Mouse (Mus musculus): ENCODE measurements around the gene B3gntl1. TPM values are rescaled to one million over a fixed set of nuclear protein-coding genes. Genes with fewer than 3 reads are reported as not detected.
"Not testable (repeated sequence)": the region's sequence is repeated elsewhere in the genome, so short reads cannot be mapped to it uniquely, and the experiment has no call there.

The B3gntl1 gene
- polyA plus RNA-seq, 1 experiment from 2014 or later: 7.3 TPM

GRCm38 (mm10) chr11:121673629-121674028 lies 676 bp upstream of the B3gntl1 start:
- WGBS: 77% methylated on average over 7 of the region's 7 CpGs
- Histone ChIP-seq H3K4me1 (replicated peaks) (peaks cover 23% of the 10 kb centered on the region), H3K9me3 (no peaks in the 10 kb centered on the region), H3K27me3 (ENCODE audit: insufficient read depth, poor library complexity, severe bottlenecking) (no peaks in the 10 kb centered on the region), H3K27ac (peak overlapping the region; percentile 92), H3K4me3 (peak overlapping the region; percentile 74), H3K36me3 (no peaks in the 10 kb centered on the region)
- no peak for DNase-seq (ENCODE audit: low spot score)

- Histone ChIP-seq H3K9me3 (no peaks in the 10 kb centered on the region), H3K4me1 (replicated peaks) (peaks cover 23% of the 10 kb centered on the region), H3K27me3 (ENCODE audit: insufficient read depth, poor library complexity, severe bottlenecking) (no peaks in the 10 kb centered on the region), H3K36me3 (0 out of 2 replicates have a peak, but pooled peaks cover 5% of the 10 kb centered on the region), H3K27ac (peak overlapping the region; percentile 92), H3K4me3 (peak overlapping the region; percentile 74)
- WGBS: 3% methylated on average over 22 of the region's 22 CpGs
- DNase-seq (ENCODE audit: low spot score): no peak
These were observed 502 bp downstream of the B3gntl1 start for GRCm38 (mm10) chr11:121672312-121672989.

- Histone ChIP-seq H3K27me3 (ENCODE audit: insufficient read depth, poor library complexity, severe bottlenecking) (no peaks in the 10 kb centered on the region), H3K4me1 (replicated peaks) (peaks cover 23% of the 10 kb centered on the region), H3K36me3 (0 out of 2 replicates have a peak, but pooled peaks cover 7% of the 10 kb centered on the region), H3K9me3 (no peaks in the 10 kb centered on the region), H3K27ac (no peak overlapping the region), H3K4me3 (no peak overlapping the region)
- no peak for DNase-seq (ENCODE audit: low spot score)
- WGBS: 94% methylated on average over 5 of the region's 5 CpGs
These were observed 2.0 kb downstream of the B3gntl1 start for GRCm38 (mm10) chr11:121670926-121671325.

GRCm38 (mm10) chr11:121668776-121669175 lies 4.2 kb downstream of the B3gntl1 start:
- Histone ChIP-seq H3K27ac (no peak overlapping the region), H3K9me3 (no peaks in the 10 kb centered on the region), H3K36me3 (peaks cover 15% of the 10 kb centered on the region; the same call in 1 of the 2 replicates), H3K4me3 (no peak overlapping the region), H3K27me3 (ENCODE audit: insufficient read depth, poor library complexity, severe bottlenecking) (no peaks in the 10 kb centered on the region), H3K4me1 (replicated peaks) (peaks cover 22% of the 10 kb centered on the region)
- WGBS: 92% methylated on average over 5 of the region's 5 CpGs
- DNase-seq (ENCODE audit: low spot score): no peak

GRCm38 (mm10) chr11:121667541-121667940 lies 5.4 kb downstream of the B3gntl1 start:
- peaks cover 15% of the 10 kb centered on the region; the same call in 1 of the 2 replicates for H3K36me3 ChIP-seq
- 96% methylated on average over 4 of the region's 4 CpGs for WGBS
- H3K27me3 ChIP-seq (ENCODE audit: insufficient read depth, poor library complexity, severe bottlenecking): no peaks in the 10 kb centered on the region
- no peaks in the 10 kb centered on the region for H3K9me3 ChIP-seq
- no peak for DNase-seq (ENCODE audit: low spot score)
- H3K4me1 ChIP-seq (replicated peaks): peaks cover 12% of the 10 kb centered on the region; the same call in 1 of the 2 replicates
- H3K4me3 ChIP-seq: no peak overlapping the region
- H3K27ac ChIP-seq: no peak overlapping the region

- Histone ChIP-seq H3K27ac (no peak overlapping the region), H3K36me3 (peaks cover 25% of the 10 kb centered on the region; the same call in 1 of the 2 replicates), H3K4me1 (replicated peaks) (no peaks in the 10 kb centered on the region), H3K4me3 (no peak overlapping the region), H3K27me3 (ENCODE audit: insufficient read depth, poor library complexity, severe bottlenecking) (no peaks in the 10 kb centered on the region), H3K9me3 (no peaks in the 10 kb centered on the region)
- WGBS: 90% methylated on average over 2 of the region's 2 CpGs
- DNase-seq (ENCODE audit: low spot score): no peak
These were observed 11.8 kb downstream of the B3gntl1 start for GRCm38 (mm10) chr11:121661116-121661515.

- not testable (repeated sequence) for H3K9me3 ChIP-seq; H3K4me3 ChIP-seq; H3K27ac ChIP-seq; H3K27me3 ChIP-seq (ENCODE audit: insufficient read depth, poor library complexity, severe bottlenecking); H3K4me1 ChIP-seq (replicated peaks); DNase-seq (ENCODE audit: low spot score)
- peaks cover 27% of the 10 kb centered on the region; the same call in 1 of the 2 replicates for H3K36me3 ChIP-seq
- WGBS: 98% methylated on average over 2 of the region's 2 CpGs
These were observed 12.3 kb downstream of the B3gntl1 start for GRCm38 (mm10) chr11:121660604-121661003.

- DNase-seq (ENCODE audit: low spot score): no peak
- no peaks in the 10 kb centered on the region for H3K27me3 ChIP-seq (ENCODE audit: insufficient read depth, poor library complexity, severe bottlenecking)
- no peak overlapping the region for H3K27ac ChIP-seq
- 64% methylated on average over 1 of the region's 1 CpGs for WGBS
- H3K4me1 ChIP-seq (replicated peaks): no peaks in the 10 kb centered on the region
- no peak overlapping the region for H3K4me3 ChIP-seq
- peaks cover 18% of the 10 kb centered on the region; the same call in 1 of the 2 replicates for H3K36me3 ChIP-seq
- no peaks in the 10 kb centered on the region for H3K9me3 ChIP-seq
These were observed 14.8 kb downstream of the B3gntl1 start for GRCm38 (mm10) chr11:121658151-121658550.

GRCm38 (mm10) chr11:121655807-121656511 lies 17.0 kb downstream of the B3gntl1 start:
- H3K36me3 ChIP-seq: peaks cover 15% of the 10 kb centered on the region; the same call in 1 of the 2 replicates
- DNase-seq (ENCODE audit: low spot score): no peak
- H3K27me3 ChIP-seq (ENCODE audit: insufficient read depth, poor library complexity, severe bottlenecking): no peaks in the 10 kb centered on the region
- H3K9me3 ChIP-seq: no peaks in the 10 kb centered on the region
- 86% methylated on average over 6 of the region's 6 CpGs for WGBS
- no peak overlapping the region for H3K27ac ChIP-seq
- H3K4me1 ChIP-seq (replicated peaks): no peaks in the 10 kb centered on the region
- no peak overlapping the region for H3K4me3 ChIP-seq

GRCm38 (mm10) chr11:121655166-121655806 lies 17.7 kb downstream of the B3gntl1 start:
- Histone ChIP-seq H3K4me3 (no peak overlapping the region), H3K27me3 (ENCODE audit: insufficient read depth, poor library complexity, severe bottlenecking) (no peaks in the 10 kb centered on the region), H3K4me1 (replicated peaks) (no peaks in the 10 kb centered on the region), H3K9me3 (no peaks in the 10 kb centered on the region), H3K36me3 (peaks cover 10% of the 10 kb centered on the region; the same call in 1 of the 2 replicates), H3K27ac (no peak overlapping the region)
- no peak for DNase-seq (ENCODE audit: low spot score)
- 82% methylated on average over 6 of the region's 6 CpGs for WGBS

- Histone ChIP-seq H3K4me1 (replicated peaks) (no peaks in the 10 kb centered on the region), H3K27me3 (ENCODE audit: insufficient read depth, poor library complexity, severe bottlenecking) (no peaks in the 10 kb centered on the region), H3K27ac (no peak overlapping the region), H3K36me3 (peaks cover 3% of the 10 kb centered on the region; the same call in 1 of the 2 replicates), H3K9me3 (no peaks in the 10 kb centered on the region), H3K4me3 (no peak overlapping the region)
- WGBS: 86% methylated on average over 9 of the region's 9 CpGs
- no peak for DNase-seq (ENCODE audit: low spot score)
These were observed 18.5 kb downstream of the B3gntl1 start for GRCm38 (mm10) chr11:121654406-121654945.

- DNase-seq (ENCODE audit: low spot score): no peak
- no peak overlapping the region for H3K27ac ChIP-seq
- 0 out of 2 replicates have a peak, but pooled peaks cover 3% of the 10 kb centered on the region for H3K36me3 ChIP-seq
- H3K4me1 ChIP-seq (replicated peaks): no peaks in the 10 kb centered on the region
- H3K4me3 ChIP-seq: no peak overlapping the region
- H3K27me3 ChIP-seq (ENCODE audit: insufficient read depth, poor library complexity, severe bottlenecking): no peaks in the 10 kb centered on the region
- 80% methylated on average over 4 of the region's 4 CpGs for WGBS
- no peaks in the 10 kb centered on the region for H3K9me3 ChIP-seq
These were observed 19.3 kb downstream of the B3gntl1 start for GRCm38 (mm10) chr11:121653631-121654030.

Data from hindbrain, embryonic 10.5 days (tissue).